20 mouse cellular contexts compared by ENCODE assay signal in genomic region chr6:81960284-81960683, GRCm38 (mm10). TPM values are rescaled to one million over a fixed set of nuclear protein-coding genes. Genes with fewer than 3 reads are reported as not detected.
DNase-seq lines count a peak whose midpoint lies in the region; ATAC-seq and TF ChIP-seq lines count a peak whose summit lies in the region.
"Had no signal": no experiment of that assay in that cellular context is flagged by ENCODE, and none has a peak within 500 bp of the region (broad histone marks: within the 10 kb centered on the region; RNA-seq: fewer than 3 reads in every experiment).

No protein-coding gene starts in this region.

- peak; percentile 13 for DNase-seq in hindbrain, embryonic 11.5 days (ENCODE audit: low spot score)
- no peak for DNase-seq in layer of hippocampus, adult 2 months (ENCODE audit: low spot score in 2 of 2)
- no peak for DNase-seq in layer of hippocampus, adult 9-10 months (ENCODE audit: low spot score)
- no peak for DNase-seq in spleen, adult 2 months (ENCODE audit: low read depth in 1 of 2, low spot score in 2 of 2)
- no peak for DNase-seq in spleen, postnatal 4 days (ENCODE audit: low spot score in 2 of 2)
- no peak for DNase-seq in thymus, postnatal 25 days
- DNase-seq: cerebellum, adult 9-11 months; lung, postnatal 36 days; retina, postnatal 1 day; thymus, adult 18-20 months had no signal

- ATAC-seq in hindbrain, embryonic 11.5 days (ENCODE audit: low FRiP score) = no peak
- ATAC-seq in hindbrain, embryonic 16.5 days = no peak
- ATAC-seq: intestine, embryonic 16.5 days had no signal

- H3K4me3 ChIP-seq in hindbrain, embryonic 11.5 days (ENCODE audit: low read depth, low read length) = no peak overlapping the region
- no peak overlapping the region for H3K4me3 ChIP-seq in hindbrain, embryonic 16.5 days (ENCODE audit: low read length)
- H3K4me3 ChIP-seq in layer of hippocampus, adult 2 months = no peak overlapping the region
- no peak overlapping the region for H3K4me3 ChIP-seq in spleen, adult 2 months (ENCODE audit: extremely low read depth, insufficient read depth, insufficient read length)
- H3K4me3 ChIP-seq: embryonic facial prominence, embryonic 15.5 days; forebrain, embryonic 10.5 days; heart, embryonic 15.5 days; hindbrain, embryonic 12.5 days; limb, embryonic 12.5 days; midbrain, embryonic 10.5 days; myocyte had no signal

- 0 out of 2 replicates have a peak, but pooled peaks cover 2% of the 10 kb centered on the region for H3K4me1 ChIP-seq in hindbrain, embryonic 11.5 days (replicated peaks; ENCODE audit: control insufficient read depth, insufficient read depth, low read length)
- H3K4me1 ChIP-seq in hindbrain, embryonic 16.5 days (ENCODE audit: control insufficient read depth, insufficient read depth, low read depth, low read length) = peaks cover 9% of the 10 kb centered on the region
- H3K4me1 ChIP-seq in spleen, adult 2 months (ENCODE audit: control insufficient read depth, insufficient read depth, insufficient read length) = peaks cover 2% of the 10 kb centered on the region; the same call in 1 of the 2 replicates

- no peaks in the 10 kb centered on the region for H3K27me3 ChIP-seq in hindbrain, embryonic 11.5 days (ENCODE audit: control insufficient read depth, insufficient read depth, low read length)
- no peaks in the 10 kb centered on the region for H3K27me3 ChIP-seq in hindbrain, embryonic 16.5 days (replicated peaks; ENCODE audit: control insufficient read depth, insufficient read depth, low read length)
- H3K27me3 ChIP-seq in spleen, adult 2 months (ENCODE audit: control insufficient read depth, insufficient read depth, low read length) = no peaks in the 10 kb centered on the region
- H3K27me3 ChIP-seq: embryonic facial prominence, embryonic 15.5 days; heart, embryonic 15.5 days; hindbrain, embryonic 12.5 days; limb, embryonic 12.5 days had no signal

- peak; percentile 67 for TF ChIP-seq CTCF in layer of hippocampus, adult 2 months (conservative IDR thresholded peaks at IDR 0.05)
- peak; percentile 4; the same call in 1 of the 2 replicates for TF ChIP-seq CTCF in spleen, adult 2 months (IDR thresholded peaks at IDR 0.05; ENCODE audit: extremely low read depth, insufficient read depth, insufficient read length, insufficient replicate concordance)

- no peak for TF ChIP-seq POLR2A in spleen, adult 2 months (IDR thresholded peaks at IDR 0.05; ENCODE audit: low read depth, low read length)

- H3K36me3 ChIP-seq in hindbrain, embryonic 11.5 days (ENCODE audit: control insufficient read depth, insufficient read depth, low read length) = peaks cover 17% of the 10 kb centered on the region; the same call in 1 of the 2 replicates
- H3K36me3 ChIP-seq in hindbrain, embryonic 16.5 days (ENCODE audit: control insufficient read depth, insufficient read depth, low read length) = peaks cover 36% of the 10 kb centered on the region
- H3K36me3 ChIP-seq in spleen, adult 2 months (ENCODE audit: control insufficient read depth, insufficient read depth, low read length) = peaks cover 35% of the 10 kb centered on the region

- H3K27ac ChIP-seq in hindbrain, embryonic 11.5 days (ENCODE audit: low read depth, low read length) = no peak overlapping the region
- H3K27ac ChIP-seq in hindbrain, embryonic 16.5 days (ENCODE audit: low read depth, low read length) = no peak overlapping the region
- no peak overlapping the region for H3K27ac ChIP-seq in layer of hippocampus, adult 2 months
- no peak overlapping the region for H3K27ac ChIP-seq in spleen, adult 2 months (ENCODE audit: insufficient read depth, low read length)
- H3K27ac ChIP-seq: embryonic facial prominence, embryonic 15.5 days; forebrain, embryonic 10.5 days; heart, embryonic 15.5 days; hindbrain, embryonic 12.5 days; limb, embryonic 12.5 days; liver, embryonic 14.5 days; midbrain, embryonic 10.5 days had no signal

- 84% methylated on average over 1 of the region's 1 CpGs for WGBS in hindbrain, embryonic 11.5 days
- WGBS in hindbrain, embryonic 16.5 days = 96% methylated on average over 1 of the region's 1 CpGs
- WGBS in spleen, adult 2 months = 83% methylated on average over 1 of the region's 1 CpGs

- H3K4me2 ChIP-seq in hindbrain, embryonic 11.5 days (replicated peaks; ENCODE audit: low read depth, low read length) = no peak overlapping the region
- H3K4me2 ChIP-seq in hindbrain, embryonic 16.5 days (ENCODE audit: low read length) = no peak overlapping the region
- H3K4me2 ChIP-seq: embryonic facial prominence, embryonic 15.5 days; heart, embryonic 15.5 days; hindbrain, embryonic 12.5 days; limb, embryonic 12.5 days had no signal

- H3K9ac ChIP-seq in hindbrain, embryonic 11.5 days (ENCODE audit: low read depth, low read length) = no peak overlapping the region
- no peak overlapping the region for H3K9ac ChIP-seq in hindbrain, embryonic 16.5 days (ENCODE audit: low read depth, low read length)
- H3K9ac ChIP-seq: embryonic facial prominence, embryonic 15.5 days; heart, embryonic 15.5 days; hindbrain, embryonic 12.5 days; limb, embryonic 12.5 days; liver, embryonic 14.5 days had no signal

- no peaks in the 10 kb centered on the region for H3K9me3 ChIP-seq in hindbrain, embryonic 11.5 days (ENCODE audit: control insufficient read depth, low read length)
- no peaks in the 10 kb centered on the region for H3K9me3 ChIP-seq in hindbrain, embryonic 16.5 days (ENCODE audit: control insufficient read depth, low read length)
- H3K9me3 ChIP-seq: embryonic facial prominence, embryonic 15.5 days; heart, embryonic 15.5 days; hindbrain, embryonic 12.5 days had no signal

RNA-seq across cellular contexts. Expression of gene Mrpl19, which starts 5.5 kb away (rescaled TPM):
- polyA plus RNA-seq in hindbrain, embryonic 11.5 days (2014; fragmentation: Nextera tagmentation; extraction: Ambion mirVana) = 68.1 and 69.5 TPM in 2 replicates
- 45.4 and 48.1 TPM in 2 replicates for polyA plus RNA-seq in hindbrain, embryonic 16.5 days (2015; fragmentation: Nextera tagmentation; extraction: Ambion mirVana)
- total RNA-seq in layer of hippocampus, adult 2 months (2021) = 10 to 100 TPM; 33.2 to 35.3 TPM
- 2.2 and 2.8 TPM in 2 replicates for polyA plus RNA-seq in spleen, adult 2 months (2012; rRNA removed)

RNA-seq across cellular contexts. Expression of gene Gcfc2, which starts 36.8 kb away (rescaled TPM):
- 12.8 and 13.6 TPM in 2 replicates for polyA plus RNA-seq in hindbrain, embryonic 11.5 days (2014; fragmentation: Nextera tagmentation; extraction: Ambion mirVana)
- polyA plus RNA-seq in hindbrain, embryonic 16.5 days (2015; fragmentation: Nextera tagmentation; extraction: Ambion mirVana) = 6.5 and 6.7 TPM in 2 replicates
- 10 to 100 TPM; 14.4 to 18.0 TPM for total RNA-seq in layer of hippocampus, adult 2 months (2021)
- polyA plus RNA-seq in spleen, adult 2 months (2012; rRNA removed) = 1.6 and 2.1 TPM in 2 replicates

Comparison
In these comparisons a context has a peak if more than half of its experiments do, and no peak if none do; other contexts are left out.
1. RNA of gene Mrpl19, which starts 5.5 kb away (polyA plus RNA-seq): 68.1 to 69.5 TPM in hindbrain, embryonic 11.5 days and 45.4 to 48.1 TPM in hindbrain, embryonic 16.5 days; 2.2 to 2.8 TPM in spleen, adult 2 months; every median in the first group is over 10 times any median in the second.